Mouse (Mus musculus) layer of hippocampus, postnatal 25 days (tissue): Measurements from ENCODE around the gene Optn. TPM values are rescaled to one million over a fixed set of nuclear protein-coding genes. Genes with fewer than 3 reads are reported as not detected.
"Not testable (repeated sequence)": the region's sequence is repeated elsewhere in the genome, so short reads cannot be mapped to it uniquely, and the experiment has no call there.

Experiments used
- DNase-seq, 2 experiments: peaks; one replicate each; pipeline ENCODE4 v3.0.0; 2022; ENCODE audit warnings: mixed read lengths in 2 of 2, low spot score in 1 of 2; ENCODE audit errors: extremely low spot score in 1 of 2
- total RNA-seq, 2 experiments: library from RNA; stranded (reverse); gene quantifications; 2 replicates each; pipeline ENCODE4 v1.2.3; 2021

The Optn gene
- total RNA-seq: 10 to 100 TPM; 14.2 to 14.6 TPM

DNA sequence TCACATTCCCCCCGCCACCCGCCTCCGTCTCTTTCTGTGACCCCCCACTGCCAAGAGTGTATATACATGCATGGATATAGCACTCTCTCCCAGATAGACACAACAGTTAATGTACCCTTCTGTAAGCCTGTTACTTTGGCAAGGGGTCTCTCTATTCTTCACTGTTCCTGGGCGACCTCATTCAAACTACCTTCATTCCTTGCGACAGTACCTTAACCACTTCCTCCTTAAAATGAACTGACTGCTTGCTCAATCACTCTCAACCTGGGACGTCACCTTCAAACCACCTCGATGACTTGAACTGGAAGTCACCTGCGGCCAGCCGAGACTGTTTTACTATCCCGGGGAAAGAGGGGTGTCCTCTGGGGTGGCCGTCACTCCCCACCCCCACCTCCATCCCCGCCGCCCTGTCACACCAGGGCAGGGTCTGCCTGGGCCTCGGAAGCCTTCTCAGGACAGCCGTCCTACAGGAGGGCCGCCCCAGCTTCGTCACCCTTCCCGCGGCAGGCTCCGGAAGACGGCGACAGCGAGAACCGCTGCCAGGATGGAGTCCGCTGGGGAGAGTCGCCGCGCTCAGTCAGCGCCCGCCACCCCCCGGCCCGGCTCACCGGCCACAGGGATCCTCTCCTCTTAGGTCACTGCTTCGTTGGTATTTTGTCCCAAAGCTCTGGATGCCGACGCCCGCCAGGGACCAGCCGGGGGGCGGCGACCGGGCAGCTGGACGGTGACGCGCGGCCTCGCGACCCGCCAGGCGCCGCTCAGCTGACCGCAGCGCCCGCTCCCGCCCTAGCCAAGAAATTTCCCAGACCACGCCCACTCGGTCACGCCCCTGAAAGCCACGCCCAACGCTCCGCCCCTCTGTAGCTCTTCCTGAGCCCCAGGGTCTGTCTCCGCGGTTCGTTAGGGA is at the start of gene Optn:
Gene Optn, minus strand, starts transcription at position 753 of the 907 bp plus-strand sequence.
- peak; percentile 53 to 74 for DNase-seq

DNA sequence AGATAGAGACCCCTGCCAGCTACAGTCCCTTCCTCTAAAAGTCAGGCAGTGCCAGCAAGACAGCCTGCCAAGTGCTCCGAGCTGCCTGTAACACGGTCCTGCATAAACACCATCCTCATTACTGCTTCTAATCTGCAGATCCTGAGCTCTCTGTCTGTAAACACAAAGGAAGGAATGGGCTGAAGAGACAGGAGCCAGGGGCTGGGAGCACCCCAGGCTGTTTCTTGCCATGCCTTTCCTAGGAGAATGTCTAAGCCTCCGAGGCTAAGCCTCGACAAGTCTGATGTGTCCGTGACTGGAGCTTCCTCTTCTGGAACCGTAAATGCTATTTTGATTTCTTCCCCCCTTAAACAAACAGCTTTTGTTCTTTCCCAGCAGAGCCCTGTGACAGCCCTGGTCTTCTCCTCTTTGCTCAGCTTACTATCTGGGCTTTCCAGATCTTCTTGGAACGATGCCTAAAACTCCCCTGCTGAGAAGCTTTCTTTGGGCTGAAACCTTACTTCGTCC is 49.0 kb upstream of the Optn start:
- DNase-seq: no peak

DNA sequence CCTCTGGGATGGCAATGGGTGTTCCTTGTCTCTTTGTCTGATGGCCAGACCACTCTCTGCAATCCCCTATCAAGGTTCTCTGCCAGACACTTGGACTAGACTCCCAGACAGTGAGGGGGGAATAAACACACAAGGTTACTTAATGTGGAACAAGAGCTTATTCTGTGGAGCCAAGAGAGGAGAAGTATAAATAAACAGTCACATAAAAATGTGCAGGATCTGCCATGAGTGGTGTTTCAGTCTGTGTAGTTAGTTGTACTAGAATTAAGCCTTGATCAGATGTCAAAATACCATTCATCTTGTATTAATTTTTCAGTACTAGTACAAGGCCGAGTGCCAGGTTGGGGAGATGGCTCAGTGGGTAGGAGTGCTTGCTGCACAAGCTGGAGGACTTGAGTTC is 39.0 kb upstream of the Optn start:
- no peak for DNase-seq

GRCm38 (mm10) chr2:5101743-5102245 is 37.9 kb upstream of the Optn start:
- DNase-seq: no peak

DNA sequence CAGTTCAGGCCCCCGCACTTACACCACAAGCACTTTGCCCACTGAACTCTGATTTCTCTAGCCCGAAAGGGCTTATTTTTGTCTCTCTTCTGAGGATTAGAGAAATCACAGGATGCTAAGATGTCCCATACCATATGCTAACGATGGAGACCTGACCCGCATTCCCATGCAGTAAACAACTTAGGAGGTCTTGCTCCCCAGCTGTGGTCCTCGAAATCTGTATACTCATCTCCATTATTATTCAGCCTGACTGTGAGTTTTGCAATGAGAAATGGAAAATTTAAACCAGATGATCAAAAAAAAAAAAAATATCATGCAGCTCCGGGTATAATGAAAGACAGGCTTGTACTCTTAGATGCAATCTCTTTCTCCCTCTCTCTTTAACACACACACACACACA is 35.3 kb upstream of the Optn start:
- DNase-seq: no peak

DNA sequence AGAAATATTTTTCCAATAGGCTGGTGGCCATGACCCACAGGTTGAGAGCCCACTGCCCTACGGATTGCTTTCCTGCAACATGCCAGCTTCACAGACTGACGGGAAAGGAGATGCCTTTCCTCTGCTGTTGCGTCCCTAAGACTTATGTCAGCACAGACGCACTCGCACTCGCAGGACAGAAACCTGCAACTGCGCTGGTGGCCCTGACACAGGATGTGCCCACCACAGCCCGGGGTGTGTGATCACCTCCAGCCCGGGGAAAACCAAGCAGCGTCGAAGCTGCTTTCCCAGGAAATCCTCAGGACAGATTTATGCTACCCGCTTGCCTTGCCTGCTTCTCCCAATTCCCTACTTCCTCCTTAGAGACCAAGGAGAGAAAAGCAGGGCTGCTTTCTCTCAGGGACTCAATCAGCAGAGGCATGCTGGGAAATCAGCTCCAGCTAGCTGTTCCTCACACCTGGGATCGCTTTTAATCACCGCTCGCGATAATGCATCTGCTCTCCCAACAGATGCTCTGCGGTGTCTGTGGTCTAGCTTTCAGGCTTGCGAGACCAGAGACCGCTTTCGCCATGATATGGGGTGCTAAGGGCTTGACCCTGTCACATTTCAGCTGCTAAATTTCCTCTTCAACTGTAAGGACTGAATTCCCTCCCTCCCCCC is 34.1 kb upstream of the Optn start:
- DNase-seq: no peak

- no peak for DNase-seq
Observed at GRCm38 (mm10) chr2:5095316-5095715, 31.5 kb upstream of the Optn start.

DNA sequence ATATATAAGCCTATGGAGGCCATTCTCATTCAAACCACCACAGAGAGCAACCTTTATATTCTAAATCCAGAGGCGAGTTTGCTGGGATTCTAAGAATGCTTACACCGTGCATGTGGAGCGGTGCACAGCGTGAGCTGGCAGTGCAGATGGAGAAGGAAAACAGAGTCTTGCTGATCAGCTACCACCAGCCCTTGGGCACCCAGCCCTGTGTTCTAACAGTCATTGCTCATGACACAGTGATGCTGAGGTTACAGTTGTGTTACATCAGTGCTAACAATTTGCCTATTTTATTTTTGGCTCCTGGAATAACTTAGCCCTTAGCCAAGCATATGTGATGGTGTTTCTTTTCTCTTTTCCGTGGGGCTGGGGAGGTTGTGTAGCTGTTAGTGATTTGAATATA is 31.0 kb upstream of the Optn start:
- no peak for DNase-seq

DNA sequence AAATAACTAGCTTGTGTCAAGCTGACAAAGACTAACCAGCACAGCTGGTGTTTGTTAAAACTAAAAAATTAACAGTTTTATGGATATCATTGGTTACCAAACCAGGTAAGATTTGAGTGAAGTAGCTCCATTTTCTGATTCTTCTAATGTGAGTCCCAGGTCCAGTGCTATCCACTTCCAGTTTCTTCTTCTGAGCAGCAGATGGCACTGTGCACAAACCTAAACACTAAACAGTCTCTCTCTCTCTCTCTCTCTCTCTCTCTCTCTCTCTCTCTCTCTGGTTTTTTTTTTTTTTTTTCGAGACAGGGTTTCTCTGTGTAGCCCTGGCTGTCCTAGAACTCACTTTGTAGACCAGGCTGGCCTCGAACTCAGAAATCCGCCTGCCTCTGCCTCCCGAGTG is 26.5 kb upstream of the Optn start:
- DNase-seq: peak in 1 of 2 experiments; percentile 42

DNA sequence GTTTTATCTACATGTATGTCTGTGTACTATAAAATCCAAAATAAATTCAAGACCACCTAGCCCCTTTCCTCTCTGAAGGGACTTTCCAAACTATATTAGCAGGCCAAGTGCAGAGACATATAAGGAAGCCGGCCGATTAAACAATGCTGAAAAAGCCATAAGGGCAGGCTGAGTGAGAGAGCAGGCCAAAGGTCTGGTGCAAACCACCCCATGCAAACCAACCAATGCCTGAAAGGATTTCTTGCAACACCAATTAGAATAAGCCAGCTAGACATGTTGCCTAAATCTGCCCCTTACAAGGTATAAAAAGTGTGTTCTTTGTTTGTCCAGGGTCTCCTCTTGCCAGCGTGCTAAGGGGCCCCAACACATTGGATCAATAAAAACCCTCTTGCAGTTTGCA is 23.8 kb upstream of the Optn start:
- no peak for DNase-seq

DNA sequence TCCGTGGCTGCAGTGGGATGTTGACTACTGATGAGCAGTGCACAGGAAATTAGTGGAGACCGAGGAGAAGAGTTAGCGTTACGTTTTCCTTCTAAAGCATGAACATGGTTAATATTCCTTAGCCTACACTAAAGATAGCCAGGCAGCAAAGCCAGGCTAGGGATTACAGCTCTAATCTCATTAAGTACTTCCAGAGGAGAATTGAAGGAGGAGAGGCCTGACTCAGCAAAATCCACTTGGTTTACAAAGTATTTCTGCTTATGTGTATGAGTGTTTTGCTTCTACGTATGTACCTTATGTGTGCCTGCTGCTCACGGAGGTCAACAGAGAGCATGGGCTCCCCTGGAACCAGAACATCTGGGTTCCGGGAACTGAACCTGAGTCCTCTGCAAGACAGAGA is 19.9 kb upstream of the Optn start:
- DNase-seq: no peak

DNA sequence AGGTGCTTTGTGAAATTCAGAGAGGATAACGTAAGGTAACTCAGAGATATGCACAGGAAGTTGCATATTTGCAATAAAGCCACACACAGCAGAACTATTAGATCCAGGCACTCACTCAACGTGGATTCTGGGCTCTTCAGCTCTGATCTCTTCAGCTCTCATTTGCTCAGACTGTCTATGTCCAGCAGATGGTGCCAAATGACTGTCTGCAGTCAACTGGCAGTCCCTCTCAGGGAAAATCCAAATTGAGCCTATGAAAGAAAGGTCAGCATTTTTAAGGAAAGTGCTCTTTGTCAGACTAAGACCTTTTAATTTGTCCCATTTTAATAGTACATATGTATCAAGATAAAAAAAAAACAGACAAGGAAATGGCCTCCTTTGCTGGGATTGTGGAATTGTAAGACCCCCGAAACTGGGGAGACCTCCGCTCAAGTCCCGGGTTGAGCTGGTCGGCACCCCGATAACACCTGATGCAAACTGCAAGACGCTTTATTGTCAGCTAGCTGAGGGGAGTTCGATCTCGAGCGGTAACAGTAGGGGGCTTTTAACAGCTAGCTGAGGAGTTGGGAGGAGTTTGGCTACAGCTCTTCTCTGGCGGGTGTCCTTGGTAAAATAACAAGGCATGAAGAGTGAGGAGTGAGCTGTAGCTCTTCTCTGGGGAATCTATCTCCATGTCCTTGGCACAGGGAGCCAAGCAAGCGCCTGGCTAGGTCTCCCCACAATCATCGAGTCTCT is 16.4 kb upstream of the Optn start:
- peak in 1 of 2 experiments; percentile 24 for DNase-seq

- no peak for DNase-seq
Observed at GRCm38 (mm10) chr2:5077937-5078336, 14.1 kb upstream of the Optn start.

DNA sequence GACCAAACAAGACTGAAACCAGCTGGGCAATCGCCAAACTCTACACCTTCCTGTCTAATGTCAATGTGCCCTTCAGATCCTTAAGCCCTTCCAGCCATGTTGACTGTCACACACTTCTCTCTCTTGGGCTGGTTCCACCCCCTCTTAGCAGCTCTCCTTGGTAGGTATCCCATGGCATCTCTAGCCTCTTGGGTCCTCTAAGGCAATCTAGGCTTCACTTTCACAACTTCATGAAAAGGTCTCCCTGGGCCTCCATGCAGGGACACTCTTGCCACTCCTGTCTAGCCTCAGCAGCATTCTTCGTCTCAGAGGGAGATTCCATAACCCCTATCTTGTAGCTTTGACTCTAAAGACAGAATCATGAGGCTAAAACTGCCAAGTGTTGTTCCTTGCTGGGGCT is 13.6 kb upstream of the Optn start:
- DNase-seq: no peak

DNA sequence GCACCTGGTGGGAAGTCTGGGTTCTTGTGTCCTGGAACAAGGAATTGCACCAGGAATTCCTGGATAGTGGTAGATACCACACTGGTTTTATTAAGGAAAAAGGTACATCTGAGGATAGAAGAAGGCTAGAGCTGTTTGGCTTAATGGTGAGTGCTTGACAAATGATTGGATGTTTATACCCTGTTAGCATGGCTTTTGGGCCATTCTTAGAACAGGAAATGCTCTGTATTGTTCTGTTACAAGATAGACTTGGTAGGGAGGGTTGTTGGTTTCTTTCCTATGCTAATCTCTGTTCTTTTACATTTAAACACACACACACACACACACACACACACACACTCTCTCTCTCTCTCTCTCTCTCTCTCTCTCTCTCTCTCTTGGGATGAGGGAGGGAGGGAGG is 12.0 kb upstream of the Optn start:
- DNase-seq: no peak

DNA sequence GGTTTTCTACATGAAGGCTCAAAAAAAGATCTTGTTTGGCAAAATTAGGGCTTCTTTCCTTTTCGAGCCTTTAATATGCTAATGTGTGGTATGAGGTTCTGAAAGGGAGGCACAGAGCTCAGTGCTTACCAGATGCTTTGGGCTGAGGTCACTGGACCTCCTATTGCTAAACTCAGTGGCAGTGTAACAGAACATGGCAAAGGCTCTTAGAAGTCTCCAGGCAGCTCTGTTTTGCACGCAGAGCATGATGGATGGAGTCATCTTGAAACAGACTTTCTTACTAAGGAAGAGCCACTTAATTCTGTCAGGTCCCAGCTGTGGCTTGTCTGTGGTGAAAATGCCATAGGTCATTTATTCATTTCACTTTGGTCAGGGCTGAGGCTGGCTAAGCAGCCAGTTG is 11.6 kb upstream of the Optn start:
- DNase-seq: no peak

DNA sequence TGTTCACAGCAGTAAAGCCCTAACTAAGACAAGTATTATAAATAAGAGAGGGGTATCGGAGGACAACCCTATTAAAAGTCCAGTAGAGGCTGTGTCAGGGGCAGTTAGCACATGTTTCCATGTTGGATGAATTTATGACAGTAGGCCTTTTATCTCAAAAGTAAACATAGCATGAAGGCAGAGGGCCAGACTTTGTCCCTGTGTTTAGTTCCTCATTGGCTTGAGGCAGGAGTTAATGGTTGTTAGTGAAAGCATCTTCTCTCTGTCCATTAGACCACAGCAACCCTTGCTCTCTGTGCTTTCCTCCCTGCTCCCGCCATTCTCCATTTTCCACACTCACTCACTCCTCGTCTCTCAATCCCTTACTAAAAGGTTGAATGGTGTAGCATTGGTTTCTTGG is 9.9 kb upstream of the Optn start:
- DNase-seq: no peak

DNA sequence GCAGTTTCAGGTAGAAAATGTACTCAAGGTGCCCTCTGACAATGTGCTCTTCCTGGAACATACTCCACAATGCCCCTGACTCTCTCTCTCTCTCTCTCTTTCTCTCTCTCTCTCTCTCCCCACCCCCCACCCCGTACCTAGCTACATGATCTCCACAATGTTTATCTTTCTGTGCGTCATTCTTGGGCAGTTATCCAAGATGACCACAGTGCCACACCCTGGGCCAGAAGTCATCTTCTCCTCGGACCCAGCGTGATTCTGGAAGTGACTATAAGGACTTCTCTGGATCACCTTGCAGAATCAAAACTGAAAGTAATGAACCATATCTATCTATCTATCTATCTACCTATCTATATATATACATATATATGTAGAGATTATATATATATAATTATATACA is 4.1 kb upstream of the Optn start:
- no peak for DNase-seq

DNA sequence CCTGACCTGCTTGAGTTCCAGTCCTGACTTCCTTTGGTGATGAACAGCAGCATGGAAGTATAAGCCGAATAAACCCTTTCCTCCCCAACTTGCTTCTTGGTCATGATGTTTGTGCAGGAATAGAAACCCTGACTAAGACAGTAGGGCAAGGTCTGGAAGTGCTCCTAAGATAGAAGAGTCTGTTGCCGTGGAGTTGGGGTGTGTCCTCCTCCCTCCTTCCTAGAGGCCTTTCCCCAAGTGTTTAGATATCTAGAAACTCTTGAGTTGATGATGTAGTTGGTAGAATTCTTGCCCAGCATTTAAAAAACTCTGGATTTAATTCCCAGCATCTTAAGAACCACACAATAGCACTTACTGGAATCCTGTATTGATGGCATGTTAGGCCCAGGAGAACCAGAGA is 3.4 kb upstream of the Optn start:
- DNase-seq: not testable (repeated sequence)

DNA sequence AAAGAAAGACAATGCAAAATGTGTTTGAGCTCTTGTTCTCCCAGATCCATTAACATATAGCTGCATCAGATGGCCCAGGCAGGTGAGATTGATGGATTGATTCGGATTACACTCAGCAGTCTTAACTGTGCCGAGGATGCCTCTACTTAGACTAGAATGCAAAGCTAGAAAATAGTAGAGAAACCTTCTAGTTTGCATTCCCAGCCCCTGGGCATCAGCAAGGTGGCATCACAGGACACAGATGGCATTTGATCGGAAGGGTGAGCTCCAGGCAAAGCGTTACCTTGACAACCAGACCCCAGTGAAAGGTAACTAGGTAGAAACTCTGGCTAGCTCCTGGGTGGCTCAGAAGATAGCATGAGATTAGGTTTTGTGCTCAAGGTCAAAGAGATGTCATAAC is 396 bp upstream of the Optn start:
- no peak for DNase-seq
